Mouse (Mus musculus) spleen, postnatal 36 days (tissue): Measurements from ENCODE around the gene Olfr110.
"Not testable (repeated sequence)": the region's sequence is repeated elsewhere in the genome, so short reads cannot be mapped to it uniquely, and the experiment has no call there.

Experiments
- DNase-seq, 2 experiments: peaks; one replicate each; pipeline ENCODE4 v3.0.0; 2022; ENCODE audit warnings: low spot score in 2 of 2, mixed read lengths in 1 of 2

The Olfr110 gene

GRCm38 (mm10) chr17:37491930-37492518 lies at the start of gene Olfr110:
Gene Olfr110 (plus strand): TSS chr17:37492468.
- DNase-seq = peak; percentile 2 to 8

- DNase-seq = no peak
These were observed 47.1 kb upstream of the Olfr110 start, which contains the start of gene Olfr108 for GRCm38 (mm10) chr17:37445180-37445579. Gene Olfr108 (plus strand): TSS chr17:37445480.

GRCm38 (mm10) chr17:37458616-37459015 lies 33.7 kb upstream of the Olfr110 start, which contains the start of gene Olfr109:
Gene Olfr109 (plus strand): TSS chr17:37458916.
- no peak for DNase-seq

DNA sequence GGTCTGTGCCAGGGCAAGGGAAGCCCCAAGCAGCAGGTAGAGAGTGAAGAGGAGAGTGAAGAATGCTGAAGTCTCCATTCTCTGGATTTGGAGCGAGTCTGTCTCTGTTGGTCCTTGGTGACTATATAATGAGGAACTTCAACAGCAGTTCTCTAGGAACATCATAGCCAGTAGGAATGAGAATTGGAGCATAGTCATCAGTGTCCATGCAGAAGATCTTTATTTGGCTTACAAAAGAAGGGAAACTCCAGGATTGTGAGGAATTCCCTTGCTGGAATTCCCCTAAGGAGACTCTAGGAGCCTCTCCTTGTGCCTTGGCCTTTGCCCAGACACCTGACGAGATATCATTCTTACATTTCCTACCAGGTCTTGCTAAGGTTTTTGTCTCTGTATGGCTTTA lies 8.8 kb upstream of the Olfr110 start, which contains the start of gene H2-M2:
Gene H2-M2, minus strand, starts transcription at position 101 of the 400 bp plus-strand sequence.
- DNase-seq = no peak

DNA sequence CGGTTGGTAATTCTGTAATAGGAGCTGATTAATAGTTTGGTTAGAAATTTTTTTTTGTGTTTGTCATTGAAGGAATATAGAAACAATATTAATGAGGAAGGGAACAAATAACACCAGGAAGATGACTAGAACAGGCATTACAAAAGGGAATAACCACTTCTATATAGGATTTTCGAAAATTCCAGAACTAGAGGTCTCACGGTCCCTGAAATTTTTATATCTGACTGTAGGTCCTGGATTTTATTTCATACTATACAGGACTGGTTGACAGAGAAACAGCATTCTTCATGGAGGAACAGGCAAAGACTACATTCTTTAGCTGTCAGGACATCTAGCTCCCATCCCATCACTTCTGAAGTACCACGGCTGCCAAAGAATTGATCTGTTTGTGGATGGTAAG lies 15.5 kb downstream of the Olfr110 start, which contains the start of gene Olfr111:
Gene Olfr111, plus strand, starts transcription at position 301 of the 400 bp plus-strand sequence.
- no peak for DNase-seq

DNA sequence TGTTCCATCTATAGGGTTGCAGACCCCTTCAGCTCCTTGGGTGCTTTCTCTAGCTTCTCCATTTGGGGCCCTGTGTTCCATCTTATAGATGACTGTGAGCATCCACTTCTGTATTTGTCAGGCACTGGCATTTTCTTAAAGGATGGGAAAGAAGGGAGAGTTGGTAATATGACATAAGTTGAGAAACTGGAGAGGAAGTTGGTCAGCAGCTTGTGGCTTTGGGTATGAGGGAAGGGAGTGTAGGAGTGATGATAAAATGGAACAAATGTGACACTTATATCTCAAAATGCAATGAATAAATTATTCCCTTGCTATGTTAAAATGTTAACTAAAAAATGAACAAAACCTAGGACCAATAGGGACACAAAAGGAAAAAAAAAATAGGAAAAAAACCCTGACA lies 32.3 kb downstream of the Olfr110 start:
- not testable (repeated sequence) for DNase-seq

- not testable (repeated sequence) for DNase-seq
These were observed 33.2 kb downstream of the Olfr110 start for GRCm38 (mm10) chr17:37525427-37525826.

DNA sequence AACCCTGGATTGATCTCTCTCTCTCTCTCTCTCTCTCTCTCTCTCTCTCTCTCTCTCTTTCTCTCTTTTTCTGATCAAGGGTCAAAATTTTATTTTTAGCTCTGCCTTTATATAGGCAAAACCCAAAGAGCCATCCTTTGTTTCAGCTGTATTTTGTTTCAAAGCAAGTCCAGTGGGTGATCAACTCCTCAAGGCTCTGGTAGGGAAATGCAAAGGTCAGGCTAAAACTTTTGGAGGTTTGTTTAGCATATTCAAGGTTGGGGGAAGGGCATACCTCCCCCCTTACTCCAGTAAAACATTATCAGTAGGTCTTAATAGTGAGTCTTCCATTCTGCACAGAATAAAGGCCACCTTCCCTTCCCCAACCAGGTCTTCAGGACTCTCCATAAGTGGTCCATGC lies 42.9 kb downstream of the Olfr110 start:
- no peak for DNase-seq

DNA sequence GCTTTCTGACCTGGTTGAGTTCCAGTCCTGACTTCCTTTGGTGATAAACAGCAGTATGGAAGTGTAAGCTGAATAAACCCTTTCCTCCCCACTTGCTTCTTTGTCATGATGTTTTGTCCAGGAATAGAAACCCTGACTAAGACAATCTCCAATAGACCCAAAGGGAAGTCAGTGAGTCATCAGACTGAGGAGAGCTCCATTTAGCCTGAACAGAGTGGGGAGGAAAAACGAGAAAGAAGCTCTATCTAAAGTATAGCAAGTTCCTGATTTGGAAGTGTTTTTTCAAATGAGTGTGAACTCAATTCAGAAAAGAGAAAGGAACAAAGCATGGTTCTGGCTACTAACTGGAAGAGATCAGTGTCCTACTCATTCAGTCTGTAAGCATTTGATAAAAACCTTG lies 46.1 kb downstream of the Olfr110 start:
- DNase-seq = not testable (repeated sequence)

DNA sequence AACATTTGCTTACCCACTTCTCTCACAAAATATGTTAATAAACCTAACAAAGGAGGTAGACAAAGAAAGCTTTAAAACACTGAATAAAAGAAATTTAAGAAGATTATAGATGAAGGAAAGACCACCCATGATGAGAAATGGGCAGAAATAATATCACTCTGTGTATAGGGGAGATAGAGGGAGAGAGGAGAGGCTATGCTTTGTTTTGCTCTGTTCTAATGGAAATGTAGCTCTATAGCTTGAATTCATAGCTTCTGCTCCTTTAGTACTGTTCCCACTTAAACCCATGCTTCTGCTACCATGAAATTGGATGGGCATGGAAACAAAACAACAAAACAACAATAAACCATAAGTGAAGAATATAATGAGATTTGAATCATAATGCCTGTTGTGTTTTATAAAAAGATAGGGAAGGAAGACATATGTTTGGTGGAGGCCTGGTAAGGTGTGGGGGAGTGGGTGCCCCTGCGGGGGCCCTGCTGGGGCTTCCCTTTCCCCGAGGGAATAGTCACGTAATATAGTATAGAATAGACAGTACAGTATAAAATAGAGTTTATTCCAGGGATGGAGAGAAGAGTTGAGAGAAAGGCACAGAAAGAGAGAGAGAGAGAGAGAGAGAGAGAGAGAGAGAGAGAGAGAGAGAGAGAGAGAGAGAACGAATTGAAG lies 49.3 kb downstream of the Olfr110 start:
- no peak for DNase-seq

GRCm38 (mm10) chr17:37543800-37544435 lies 51.6 kb downstream of the Olfr110 start:
- DNase-seq = no peak
